Mouse (Mus musculus) naive thymus-derived CD4-positive, alpha-beta T cell, adult 2 months (primary cell): ENCODE measurements around the gene Nrf1.

Source experiments
- DNase-seq: peaks from one replicate; pipeline ENCODE4 v3.0.0-alpha.2; 2011; ENCODE audit warnings: low read depth

The Nrf1 gene

GRCm38 (mm10) chr6:30176496-30176895 is 128.7 kb downstream of the Nrf1 start:
- peak; percentile 37 for DNase-seq

GRCm38 (mm10) chr6:30177305-30177704 is 129.5 kb downstream of the Nrf1 start:
- peak; percentile 42 for DNase-seq

- DNase-seq = peak; percentile 35
Observed at GRCm38 (mm10) chr6:30178023-30178639, 130.3 kb downstream of the Nrf1 start.

- no peak for DNase-seq
Observed at GRCm38 (mm10) chr6:30179046-30179445, 131.3 kb downstream of the Nrf1 start.

GRCm38 (mm10) chr6:30180321-30180720 is 132.5 kb downstream of the Nrf1 start:
- DNase-seq = no peak

GRCm38 (mm10) chr6:30182038-30182437 is 134.2 kb downstream of the Nrf1 start:
- DNase-seq = no peak

GRCm38 (mm10) chr6:30183624-30184023 is 135.8 kb downstream of the Nrf1 start:
- no peak for DNase-seq

GRCm38 (mm10) chr6:30195656-30196055 is 147.9 kb downstream of the Nrf1 start:
- DNase-seq = no peak

GRCm38 (mm10) chr6:30196143-30196542 is 148.4 kb downstream of the Nrf1 start:
- no peak for DNase-seq
